Mouse (Mus musculus): Measurements from ENCODE around the gene Cbx2.

DNA sequence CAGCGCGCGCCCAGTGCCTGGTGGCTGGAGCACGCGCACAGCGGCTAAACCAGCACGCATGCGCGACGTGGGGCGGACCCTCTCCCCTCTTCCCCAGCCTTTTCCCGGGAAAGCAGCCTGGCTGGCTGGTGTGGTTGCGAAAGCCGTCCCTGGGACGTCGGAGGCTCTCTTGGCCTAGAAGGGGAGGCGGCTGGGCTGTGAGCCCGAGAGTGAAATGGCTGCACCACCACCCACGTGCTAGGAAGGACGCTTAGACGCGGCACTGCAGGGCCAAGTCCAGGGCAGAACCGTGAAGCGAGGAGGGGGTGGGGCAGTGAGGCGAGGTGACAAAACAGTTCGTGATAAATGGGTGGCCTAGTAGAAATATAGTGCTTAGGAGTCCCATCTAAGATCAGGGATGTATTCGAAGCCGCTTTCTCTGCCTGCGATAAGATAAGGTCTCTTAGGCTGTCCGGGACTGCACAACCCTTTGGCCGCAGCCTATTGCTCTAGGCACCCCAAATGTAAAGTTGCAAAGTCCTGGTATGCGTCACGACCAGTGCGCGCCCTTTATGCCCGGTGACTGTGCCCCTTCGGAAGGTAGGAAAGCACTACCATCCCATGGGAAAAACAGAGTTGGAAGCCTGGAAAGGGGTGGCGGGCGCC is 24.0 kb downstream of the Cbx2 start:
- TF ChIP-seq SIN3A (IDR thresholded peaks at IDR 0.05; ENCODE audit: low read length) (no peak), TCF12 (IDR thresholded peaks at IDR 0.05; ENCODE audit: low read depth, low read length) (no peak), HCFC1 (IDR thresholded peaks at IDR 0.05; ENCODE audit: low read depth, low read length) (no peak), TAL1 (IDR thresholded peaks at IDR 0.05; ENCODE audit: low read length) (no peak), POLR2A (IDR thresholded peaks at IDR 0.05; ENCODE audit: control insufficient read depth in 1 of 2, insufficient read depth in 1 of 2, low read depth in 1 of 2, low read length in 2 of 2, poor library complexity in 1 of 2) (no peak), SMC3 (IDR thresholded peaks at IDR 0.05; ENCODE audit: low read depth, low read length) (no peak), POLR2AphosphoS2 (IDR thresholded peaks at IDR 0.05; ENCODE audit: low read length) (no peak), GABPA (IDR thresholded peaks at IDR 0.05; ENCODE audit: low read depth, low read length) (no peak)
